Mouse (Mus musculus) ES-E14 (cell line): Measurements from ENCODE around the gene Frmd5. TPM values are rescaled to one million over a fixed set of nuclear protein-coding genes. Genes with fewer than 3 reads are reported as not detected.

ENCODE experiments used
- DNase-seq: peaks from one replicate; pipeline ENCODE4 v3.0.0-alpha.2; 2013; ENCODE audit warnings: low read depth, low spot score
- H3K27ac ChIP-seq: 2 replicates; pipeline ENCODE4 v1.5.1; 2012; ENCODE audit warnings: low read depth, mild to moderate bottlenecking, low read length, moderate library complexity, mixed read lengths; ENCODE audit not compliant: poor library complexity, insufficient read depth, severe bottlenecking
- H3K36me3 ChIP-seq: 2 replicates; pipeline ENCODE4 v1.6.1; 2012; ENCODE audit warnings: mild to moderate bottlenecking, low read length, moderate library complexity, mixed read lengths; ENCODE audit not compliant: control insufficient read depth, poor library complexity, insufficient read depth, severe bottlenecking
- H3K4me1 ChIP-seq, 2 experiments: fragments of 150-350 bp in 1 of 2; sonication (generic) in 1 of 2; 2 replicates each; pipeline ENCODE4 v1.6.1; 2012; ENCODE audit warnings: low read length in 2 of 2, mild to moderate bottlenecking in 1 of 2, mixed read lengths in 1 of 2; ENCODE audit not compliant: control insufficient read depth in 2 of 2, insufficient read depth in 2 of 2, poor library complexity in 1 of 2
- H3K4me3 ChIP-seq, 2 experiments: fragments of 150-350 bp in 1 of 2; sonication (generic) in 1 of 2; 2 replicates each; pipeline ENCODE4 v1.5.1; 2012; ENCODE audit warnings: low read length in 2 of 2, low read depth in 1 of 2, mild to moderate bottlenecking in 1 of 2, mixed read lengths in 1 of 2; ENCODE audit not compliant: insufficient read depth in 1 of 2, poor library complexity in 1 of 2, severe bottlenecking in 1 of 2
- H3K9ac ChIP-seq: 2 replicates; pipeline ENCODE4 v1.6.1; 2012; ENCODE audit warnings: low read depth, mild to moderate bottlenecking, low read length, mixed read lengths; ENCODE audit not compliant: poor library complexity, insufficient read depth, severe bottlenecking
- H3K9me3 ChIP-seq: fragments of 150-350 bp; sonication (generic); 2 replicates; pipeline ENCODE4 v1.6.1; 2012; ENCODE audit warnings: low read depth, mild to moderate bottlenecking, low read length; ENCODE audit not compliant: control insufficient read depth, insufficient read depth
- CHD2 ChIP-seq: IDR thresholded peaks from 2 replicates; pipeline ENCODE4 v1.6.1; 2014; ENCODE audit warnings: mild to moderate bottlenecking, low read depth, low read length, inconsistent platforms
- HCFC1 ChIP-seq: IDR thresholded peaks from 2 replicates; pipeline ENCODE4 v1.6.1; 2012; ENCODE audit warnings: low read length, inconsistent platforms, borderline replicate concordance; ENCODE audit not compliant: insufficient read depth
- MAFK ChIP-seq: IDR thresholded peaks from 2 replicates; pipeline ENCODE4 v1.6.1; 2014; ENCODE audit warnings: mild to moderate bottlenecking, low read depth, low read length, inconsistent platforms; ENCODE audit not compliant: insufficient read depth
- ZC3H11A ChIP-seq: IDR thresholded peaks from 2 replicates; pipeline ENCODE4 v1.6.1; 2012; ENCODE audit warnings: low read depth, mild to moderate bottlenecking, inconsistent platforms, low read length, borderline replicate concordance
- ZNF384 ChIP-seq: IDR thresholded peaks from 2 replicates; pipeline ENCODE4 v1.6.1; 2012; ENCODE audit warnings: low read depth, low read length, inconsistent platforms
- in situ Hi-C, 2 experiments: fragments of 600-800 bp; cut with MboI; formaldehyde crosslinking; loops; one replicate each; pipeline ENCODE4 v1.15.1; 2025; ENCODE audit warnings: low sequenced_read_pairs in 2 of 2, inconsistent platforms in 1 of 2; ENCODE audit not compliant: unreplicated experiment in 2 of 2
- total RNA-seq: library from RNA; depleted of rRNA; stranded (reverse); fragments of 300-350 nt; gene quantifications from 2 replicates; pipeline ENCODE4 v1.2.3, GENCODE M21; 2012

Frmd5 gene
- total RNA-seq, 1 experiment, result 4.8 TPM

- H3K4me3 ChIP-seq, result no peak overlapping the region
- in situ Hi-C loops, result no loop called here
- TF ChIP-seq MAFK (no peak), CHD2 (no peak)
Measured at GRCm38 (mm10) chr2:121675136-121675535, 131.8 kb downstream of the Frmd5 start.

DNA sequence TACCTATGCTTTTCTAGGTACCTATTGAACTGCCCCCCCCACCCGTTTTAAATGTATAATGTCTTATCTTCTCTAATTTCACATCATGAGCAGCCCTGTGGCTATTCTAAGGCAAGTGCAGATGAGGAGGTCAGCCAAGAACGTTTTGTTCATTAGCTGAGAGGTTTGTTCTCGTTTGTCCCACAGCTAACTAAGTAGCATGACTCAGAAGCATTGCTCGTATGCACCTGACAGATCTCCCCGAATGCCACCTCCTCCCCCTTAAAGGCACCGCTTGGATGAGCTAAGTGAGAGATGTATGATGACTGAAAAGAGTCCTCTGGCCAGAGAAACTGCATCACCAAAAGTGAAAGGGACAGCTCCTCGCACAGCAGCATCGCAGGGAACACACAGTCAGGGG is 132.7 kb downstream of the Frmd5 start:
- in situ Hi-C loops, result no loop called here
- Histone ChIP-seq H3K27ac (no peak overlapping the region), H3K4me1 (no peaks in the 10 kb centered on the region), H3K9ac (no peak overlapping the region), H3K9me3 (no peaks in the 10 kb centered on the region), H3K4me3 (no peak overlapping the region), H3K36me3 (no peaks in the 10 kb centered on the region)
- TF ChIP-seq CHD2, result no peak
- TF ChIP-seq HCFC1, result no peak
- TF ChIP-seq ZNF384, result no peak
- TF ChIP-seq ZC3H11A, result no peak
- TF ChIP-seq MAFK, result no peak
- DNase-seq, result no peak

More at GRCm38 (mm10) chr2:121675136-121675535, 131.8 kb downstream of the Frmd5 start:
- Histone ChIP-seq H3K9ac (no peak overlapping the region), H3K4me1 (no peaks in the 10 kb centered on the region), H3K9me3 (no peaks in the 10 kb centered on the region), H3K27ac (no peak overlapping the region), H3K36me3 (no peaks in the 10 kb centered on the region)
- no peak for DNase-seq

- no peak overlapping the region for H3K27ac ChIP-seq
- in situ Hi-C loops, result no loop called here
- TF ChIP-seq HCFC1, result no peak
- no peak for TF ChIP-seq MAFK
- no peak for TF ChIP-seq CHD2
- TF ChIP-seq ZC3H11A, result no peak
- no peak for TF ChIP-seq ZNF384
- H3K36me3 ChIP-seq, result no peaks in the 10 kb centered on the region
- H3K9me3 ChIP-seq, result no peaks in the 10 kb centered on the region
- DNase-seq, result no peak
- no peak overlapping the region for H3K4me3 ChIP-seq
- H3K9ac ChIP-seq, result no peak overlapping the region
- H3K4me1 ChIP-seq, result no peaks in the 10 kb centered on the region
Measured at GRCm38 (mm10) chr2:121669846-121670245, 137.0 kb downstream of the Frmd5 start.

DNA sequence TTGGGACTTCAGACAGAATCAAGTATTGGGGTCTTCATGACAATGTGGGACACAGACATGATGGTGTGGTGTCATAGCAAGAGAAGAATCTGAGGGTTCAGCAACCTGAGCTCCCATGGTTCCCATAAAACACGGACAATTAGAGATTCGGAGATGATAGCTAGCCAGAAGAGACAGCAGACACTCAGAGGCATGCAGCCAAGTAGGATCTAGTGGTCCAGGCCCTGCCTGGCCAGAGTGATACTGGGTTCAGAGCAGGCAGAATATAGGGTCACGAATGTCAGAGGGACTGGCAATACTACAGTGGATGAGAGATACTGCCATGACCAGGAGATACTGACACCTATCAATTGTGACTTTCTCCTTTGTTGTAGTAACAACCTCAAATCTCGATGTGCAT is 138.6 kb downstream of the Frmd5 start:
- Histone ChIP-seq H3K4me1 (no peaks in the 10 kb centered on the region), H3K36me3 (no peaks in the 10 kb centered on the region), H3K4me3 (no peak overlapping the region), H3K27ac (no peak overlapping the region), H3K9ac (no peak overlapping the region), H3K9me3 (no peaks in the 10 kb centered on the region)
- no peak for TF ChIP-seq CHD2
- no peak for TF ChIP-seq ZC3H11A
- TF ChIP-seq MAFK, result no peak
- TF ChIP-seq ZNF384, result no peak
- TF ChIP-seq HCFC1, result no peak
- in situ Hi-C loops, result no loop called here
- DNase-seq, result no peak

GRCm38 (mm10) chr2:121661160-121661502 is 145.8 kb downstream of the Frmd5 start:
- TF ChIP-seq MAFK (no peak), ZNF384 (no peak), HCFC1 (no peak), CHD2 (no peak), ZC3H11A (no peak)
- H3K9ac ChIP-seq, result no peak overlapping the region
- H3K9me3 ChIP-seq, result no peaks in the 10 kb centered on the region
- no peaks in the 10 kb centered on the region for H3K36me3 ChIP-seq
- in situ Hi-C loops, result no loop called here
- no peaks in the 10 kb centered on the region for H3K4me1 ChIP-seq
- no peak for DNase-seq
- H3K4me3 ChIP-seq, result no peak overlapping the region
- H3K27ac ChIP-seq, result no peak overlapping the region
